Mouse (Mus musculus) heart, postnatal 0 days (tissue): ENCODE data around the gene Sbk1.

Experiments used
- CTCF ChIP-seq: IDR thresholded peaks from 2 replicates; pipeline ENCODE4 v1.5.1; 2016; ENCODE audit warnings: antibody characterized with exemption, control low read depth, low read depth
- EP300 ChIP-seq: IDR thresholded peaks from 2 replicates; pipeline ENCODE4 v1.6.1; 2016; ENCODE audit warnings: antibody characterized with exemption, low read depth

- no peak for TF ChIP-seq CTCF
- no peak for TF ChIP-seq EP300
These were observed 40.9 kb downstream of the Sbk1 start for GRCm38 (mm10) chr7:126313309-126313708.
